Mouse (Mus musculus) Patski (cell line): Measurements from ENCODE around the gene Ust. TPM values are rescaled to one million over a fixed set of nuclear protein-coding genes. Genes with fewer than 3 reads are reported as not detected.

ENCODE experiments used
- ATAC-seq: fragments of 100-300 bp; one replicate; pipeline ENCODE4 v1.8.0; 2021
- CTCF ChIA-PET: fragments of 350-600 bp; sonication (Branson Sonifier 250); formaldehyde crosslinking; loops from one replicate; lab custom pipeline; 2022; ENCODE audit warnings: inconsistent platforms; lab: Charles Lee
- POLR2A ChIA-PET: fragments of 350-600 bp; sonication (Branson Sonifier 250); formaldehyde crosslinking; loops from one replicate; lab custom pipeline; 2022; ENCODE audit warnings: antibody characterized with exemption, inconsistent platforms; lab: Charles Lee
- DNase-seq: peaks from one replicate; pipeline ENCODE4 v3.0.0-alpha.2; 2011; ENCODE audit warnings: low read depth, low spot score
- H3K27me3 ChIP-seq: fragments of 371-371 bp; one replicate; pipeline ENCODE4 v1.5.1; 2021
- CTCF ChIP-seq: fragments of 100-300 bp; IDR thresholded peaks from one replicate; pipeline ENCODE4 v1.5.1; 2021
- in situ Hi-C: fragments of 300-500 bp; cut with MboI; formaldehyde crosslinking; loops from 3 replicates; pipeline ENCODE4 v1.11.1; 2018; ENCODE audit warnings: low pct_unique_long_range_greater_than_20kb, mixed read lengths
- polyA plus RNA-seq: library from polyadenylated mRNA; unstranded; gene quantifications from one replicate; pipeline ENCODE4 v1.2.3, GENCODE M21; 2021

The Ust gene
- polyA plus RNA-seq, 1 experiment from 2014 or later: 4.7 TPM

GRCm38 (mm10) chr10:8195730-8196129 is 322.9 kb downstream of the Ust start:
- ATAC-seq (no peak), DNase-seq (no peak)
- ChIA-PET POLR2A (no interaction called here), CTCF (interaction anchor here (0.6 to 2.8 kb wide), 22 partner anchors 9 to 388 kb away, joined by 3 to 20 read pairs (median 4); no protein-coding TSS in a partner anchor)
- H3K27me3 ChIP-seq: no peaks in the 10 kb centered on the region
- in situ Hi-C loops: loop anchor here (5.0 kb wide), 1 partner anchor 313 kb away; no protein-coding TSS in a partner anchor
- no peak for TF ChIP-seq CTCF

GRCm38 (mm10) chr10:8189331-8189981 is 329.2 kb downstream of the Ust start:
- in situ Hi-C loops: no loop called here
- CTCF ChIA-PET: no interaction called here
- DNase-seq (no peak), ATAC-seq (peak; percentile 41)
- POLR2A ChIA-PET: interaction anchor here (0.6 kb wide), 1 partner anchor 29 kb away, joined by 4 read pairs; no protein-coding TSS in a partner anchor
- no peak for TF ChIP-seq CTCF
- H3K27me3 ChIP-seq: no peaks in the 10 kb centered on the region

- no peaks in the 10 kb centered on the region for H3K27me3 ChIP-seq
- ATAC-seq (no peak), DNase-seq (no peak)
- in situ Hi-C loops: no loop called here
- ChIA-PET POLR2A (no interaction called here), CTCF (no interaction called here)
- TF ChIP-seq CTCF: no peak
Measured at GRCm38 (mm10) chr10:8185586-8185985, 333.0 kb downstream of the Ust start.

GRCm38 (mm10) chr10:8184711-8185110 is 333.9 kb downstream of the Ust start:
- in situ Hi-C loops: no loop called here
- ATAC-seq (no peak), DNase-seq (no peak)
- ChIA-PET CTCF (no interaction called here), POLR2A (no interaction called here)
- TF ChIP-seq CTCF: no peak
- H3K27me3 ChIP-seq: no peaks in the 10 kb centered on the region

- in situ Hi-C loops: no loop called here
- DNase-seq: no peak
- POLR2A ChIA-PET: no interaction called here
- CTCF ChIA-PET: interaction anchor here (1.3 to 1.7 kb wide), 2 partner anchors 11 to 299 kb away, joined by 4 to 8 read pairs; no protein-coding TSS in a partner anchor
- TF ChIP-seq CTCF: no peak
- H3K27me3 ChIP-seq: no peaks in the 10 kb centered on the region
- ATAC-seq: no peak
Measured at GRCm38 (mm10) chr10:8183171-8183570, 335.5 kb downstream of the Ust start.

- no peak for ATAC-seq
- no peaks in the 10 kb centered on the region for H3K27me3 ChIP-seq
Measured at GRCm38 (mm10) chr10:8181596-8182185, 336.9 kb downstream of the Ust start.

GRCm38 (mm10) chr10:8177618-8178017 is 341.0 kb downstream of the Ust start:
- DNase-seq (no peak), ATAC-seq (no peak)
- ChIA-PET CTCF (interaction anchor here (1.0 kb wide), 1 partner anchor 18 kb away, joined by 3 read pairs; no protein-coding TSS in a partner anchor), POLR2A (no interaction called here)
- peak; percentile 17 for TF ChIP-seq CTCF
- in situ Hi-C loops: no loop called here
- no peaks in the 10 kb centered on the region for H3K27me3 ChIP-seq

More at GRCm38 (mm10) chr10:8181596-8182185, 336.9 kb downstream of the Ust start:
- no peak for DNase-seq
- CTCF ChIA-PET: interaction anchor here (0.6 kb wide), 1 partner anchor 14 kb away, joined by 5 read pairs; no protein-coding TSS in a partner anchor
- POLR2A ChIA-PET: no interaction called here
- in situ Hi-C loops: no loop called here
- TF ChIP-seq CTCF: no peak

GRCm38 (mm10) chr10:8176351-8177053 is 342.1 kb downstream of the Ust start:
- POLR2A ChIA-PET: no interaction called here
- DNase-seq (no peak), ATAC-seq (no peak)
- in situ Hi-C loops: no loop called here
- no peak for TF ChIP-seq CTCF
- H3K27me3 ChIP-seq: no peaks in the 10 kb centered on the region
- CTCF ChIA-PET: no interaction called here

- DNase-seq (no peak), ATAC-seq (no peak)
- POLR2A ChIA-PET: no interaction called here
- no peak for TF ChIP-seq CTCF
- H3K27me3 ChIP-seq: no peaks in the 10 kb centered on the region
- CTCF ChIA-PET: no interaction called here
- in situ Hi-C loops: no loop called here
Measured at GRCm38 (mm10) chr10:8176008-8176350, 342.6 kb downstream of the Ust start.

- in situ Hi-C loops: no loop called here
- ChIA-PET CTCF (no interaction called here), POLR2A (no interaction called here)
- no peak for DNase-seq
- no peak for TF ChIP-seq CTCF
- no peak for ATAC-seq
- no peaks in the 10 kb centered on the region for H3K27me3 ChIP-seq
Measured at GRCm38 (mm10) chr10:8174697-8175096, 343.9 kb downstream of the Ust start.

- DNase-seq (no peak), ATAC-seq (no peak)
- ChIA-PET POLR2A (no interaction called here), CTCF (no interaction called here)
- TF ChIP-seq CTCF: no peak
- in situ Hi-C loops: no loop called here
- H3K27me3 ChIP-seq: no peaks in the 10 kb centered on the region
Measured at GRCm38 (mm10) chr10:8174230-8174629, 344.4 kb downstream of the Ust start.
